Mouse (Mus musculus): ENCODE data around the gene Exoc4. TPM values are rescaled to one million over a fixed set of nuclear protein-coding genes. Genes with fewer than 3 reads are reported as not detected.

The Exoc4 gene
- total and polyA plus RNA-seq, 3 experiments: 31.2 to 46.4 (median 41.9) TPM

GRCm38 (mm10) chr6:33259926-33260325, 11.0 kb downstream of the Exoc4 start:
- TF ChIP-seq UBTF (IDR thresholded peaks at IDR 0.05; ENCODE audit: low read depth, low read length) (no peak), MYC (IDR thresholded peaks at IDR 0.05; ENCODE audit: low read depth, low read length) (no peak), KAT2A (IDR thresholded peaks at IDR 0.05; ENCODE audit: insufficient replicate concordance, low read length) (no peak), MEF2A (IDR thresholded peaks at IDR 0.05; ENCODE audit: borderline replicate concordance, low read depth, low read length) (no peak), CHD1 (IDR thresholded peaks at IDR 0.05; ENCODE audit: low read depth, low read length) (no peak), RAD21 (IDR thresholded peaks at IDR 0.05; ENCODE audit: low read depth, low read length) (no peak), IRF4 (IDR thresholded peaks at IDR 0.05; ENCODE audit: low read depth, low read length) (no peak), MAFK (IDR thresholded peaks at IDR 0.05; ENCODE audit: insufficient replicate concordance, low read length) (no peak)
- Histone ChIP-seq H3K36me3 (replicated peaks in 1 of 2; ENCODE audit: control insufficient read depth in 1 of 2, insufficient read depth in 1 of 2, low read length in 1 of 2) (peaks cover 7 to 46% of the 10 kb centered on the region in 2 experiments), H3K4me3 (replicated peaks in 1 of 3; ENCODE audit: low read depth in 2 of 3, low read length in 2 of 3, poor library complexity in 1 of 3) (no peak overlapping the region), H3K27ac (ENCODE audit: insufficient read depth, low read depth) (no peak overlapping the region), H3K27me3 (replicated peaks) (no peaks in the 10 kb centered on the region), H3K4me1 (ENCODE audit: control insufficient read depth in 1 of 2, insufficient read depth in 2 of 2) (peaks cover 0 to 28% of the 10 kb centered on the region in 2 experiments; a peak in 2 of 4 replicates), H3K79me2 (replicated peaks; ENCODE audit: control insufficient read depth, extremely low read depth, insufficient read depth, poor library complexity, severe bottlenecking) (peaks cover 12% of the 10 kb centered on the region), H3K9me3 (replicated peaks; ENCODE audit: low read length) (no peaks in the 10 kb centered on the region), H3K9ac (ENCODE audit: insufficient read depth, low read depth) (no peak overlapping the region), H3K4me2 (ENCODE audit: insufficient read depth, low read depth, poor library complexity, severe bottlenecking) (no peak overlapping the region)
- in situ Hi-C loops (cut with MboI; ENCODE audit: low pct_ligation_motif_present, low pct_unique_long_range_greater_than_20kb, low sequenced_read_pairs): no loop called here
- DNase-seq (ENCODE audit: extremely low read depth): no peak
- dilution Hi-C loops (cut with MboI; ENCODE audit: extremely low pct_ligation_motif_present, extremely low pct_unique_long_range_greater_than_20kb, low sequenced_read_pairs): no loop called here

- no peak overlapping the region for H3K27ac ChIP-seq (ENCODE audit: insufficient read depth, low read depth)
- no peak for DNase-seq (ENCODE audit: extremely low read depth)
- TF ChIP-seq EP300 (IDR thresholded peaks at IDR 0.05; ENCODE audit: low read length): no peak
- no peak for TF ChIP-seq ZMIZ1 (IDR thresholded peaks at IDR 0.05; ENCODE audit: low read depth, low read length)
- no peak for TF ChIP-seq SIN3A (IDR thresholded peaks at IDR 0.05; ENCODE audit: low read length)
- TF ChIP-seq MEF2A (IDR thresholded peaks at IDR 0.05; ENCODE audit: borderline replicate concordance, low read depth, low read length): no peak
- TF ChIP-seq IRF4 (IDR thresholded peaks at IDR 0.05; ENCODE audit: low read depth, low read length): no peak
- TF ChIP-seq MAZ (IDR thresholded peaks at IDR 0.05; ENCODE audit: low read depth, low read length): no peak
- no peak for TF ChIP-seq MXI1 (IDR thresholded peaks at IDR 0.05; ENCODE audit: low read depth, low read length)
- TF ChIP-seq USF2 (conservative IDR thresholded peaks at IDR 0.05; ENCODE audit: low read depth, low read length): no peak
- no peak for TF ChIP-seq UBTF (IDR thresholded peaks at IDR 0.05; ENCODE audit: low read depth, low read length)
- no peak for TF ChIP-seq NELFE (IDR thresholded peaks at IDR 0.05; ENCODE audit: low read depth, low read length)
- TF ChIP-seq CHD2 (IDR thresholded peaks at IDR 0.05; ENCODE audit: low read length): no peak
- TF ChIP-seq JUN (IDR thresholded peaks at IDR 0.05; ENCODE audit: insufficient read depth, low read depth, low read length): no peak
- no peak for TF ChIP-seq USF1 (IDR thresholded peaks at IDR 0.05; ENCODE audit: low read depth, low read length)
- peaks cover 0 to 25% of the 10 kb centered on the region in 2 experiments; a peak in 2 of 4 replicates for H3K4me1 ChIP-seq (ENCODE audit: control insufficient read depth in 1 of 2, insufficient read depth in 2 of 2)
- peaks cover 20 to 59% of the 10 kb centered on the region in 2 experiments for H3K36me3 ChIP-seq (replicated peaks in 1 of 2; ENCODE audit: control insufficient read depth in 1 of 2, insufficient read depth in 1 of 2, low read length in 1 of 2)
- dilution Hi-C loops (cut with MboI; ENCODE audit: extremely low pct_ligation_motif_present, extremely low pct_unique_long_range_greater_than_20kb, low sequenced_read_pairs): no loop called here
- in situ Hi-C loops (cut with MboI; ENCODE audit: low pct_ligation_motif_present, low pct_unique_long_range_greater_than_20kb, low sequenced_read_pairs): no loop called here
- H3K9me3 ChIP-seq (replicated peaks; ENCODE audit: low read length): no peaks in the 10 kb centered on the region
- H3K79me2 ChIP-seq (replicated peaks; ENCODE audit: control insufficient read depth, extremely low read depth, insufficient read depth, poor library complexity, severe bottlenecking): peaks cover 9% of the 10 kb centered on the region; the same call in 1 of the 2 replicates
- H3K4me3 ChIP-seq (replicated peaks in 1 of 3; ENCODE audit: low read depth in 2 of 3, low read length in 2 of 3, poor library complexity in 1 of 3): no peak overlapping the region
- no peaks in the 10 kb centered on the region for H3K27me3 ChIP-seq (replicated peaks)
- no peak overlapping the region for H3K9ac ChIP-seq (ENCODE audit: insufficient read depth, low read depth)
- H3K4me2 ChIP-seq (ENCODE audit: insufficient read depth, low read depth, poor library complexity, severe bottlenecking): no peak overlapping the region
Observed at GRCm38 (mm10) chr6:33261606-33262005, 12.7 kb downstream of the Exoc4 start.
